Mouse (Mus musculus): ENCODE measurements at regions not wholly inside any gene's neighbourhood (a gene's known extent, or its start where the extent isn't known, plus 50 kb on each side); places are given as distances from the start of the nearest gene placed in this dataset.

GRCm38 (mm10) chr13:73071854-73072852, 188.1 kb upstream of the Irx4 start:
- TF ChIP-seq CTCF (IDR thresholded peaks at IDR 0.05; ENCODE audit: borderline replicate concordance, control insufficient read depth, extremely low read depth, insufficient read depth, low read length, poor library complexity): no peak
- TF ChIP-seq POLR2A (IDR thresholded peaks at IDR 0.05; ENCODE audit: control insufficient read depth, extremely low read depth, insufficient read depth, low read length, poor library complexity): no peak
